Mouse (Mus musculus) kidney, postnatal 0 days (tissue): ENCODE results near the gene Lsm12. TPM values are rescaled to one million over a fixed set of nuclear protein-coding genes. Genes with fewer than 3 reads are reported as not detected.

Source experiments
- ATAC-seq: fragments of 200-750 bp; cut with Nextera tagmentation; replicated peaks from 2 replicates; pipeline ENCODE4 v1.8.0; 2017; ENCODE audit warnings: low read depth, moderate number of reproducible peaks, moderate TSS enrichment, moderate library complexity; ENCODE audit not compliant: low FRiP score
- DNase-seq: peaks from one replicate; pipeline ENCODE4 v3.0.0-alpha.2; 2016; ENCODE audit warnings: low spot score
- H3K27ac ChIP-seq: fragments of 300-500 bp; sonication (generic); 2 replicates; pipeline ENCODE4 v1.5.1; 2014; ENCODE audit warnings: mild to moderate bottlenecking
- H3K27me3 ChIP-seq: fragments of 300-500 bp; sonication (generic); 2 replicates; pipeline ENCODE4 v1.6.1; 2014; ENCODE audit warnings: low read length, mixed read lengths; ENCODE audit not compliant: insufficient read depth
- H3K36me3 ChIP-seq: fragments of 300-500 bp; sonication (generic); 2 replicates; pipeline ENCODE4 v1.6.1; 2014; ENCODE audit warnings: low read length, mixed read lengths; ENCODE audit not compliant: insufficient read depth
- H3K4me1 ChIP-seq: fragments of 300-500 bp; sonication (generic); replicated peaks from 2 replicates; pipeline ENCODE4 v1.6.1; 2014; ENCODE audit warnings: antibody characterized with exemption, low read length, mixed read lengths; ENCODE audit not compliant: insufficient read depth
- H3K4me2 ChIP-seq: fragments of 300-500 bp; sonication (generic); 2 replicates; pipeline ENCODE4 v1.6.1; 2014; ENCODE audit warnings: mild to moderate bottlenecking, low read length, moderate library complexity, mixed read lengths
- H3K4me3 ChIP-seq: fragments of 300-500 bp; sonication (generic); replicated peaks from 2 replicates; pipeline ENCODE4 v1.5.1; 2014; ENCODE audit warnings: low read depth, low read length
- H3K9ac ChIP-seq: fragments of 300-500 bp; sonication (generic); 2 replicates; pipeline ENCODE4 v1.6.1; 2014; ENCODE audit warnings: low read depth, low read length
- H3K9me3 ChIP-seq: fragments of 300-500 bp; sonication (generic); replicated peaks from 2 replicates; pipeline ENCODE4 v1.6.1; 2016; ENCODE audit warnings: low read length, inconsistent platforms, mixed read lengths
- CTCF ChIP-seq: IDR thresholded peaks from 2 replicates; pipeline ENCODE4 v1.5.1; 2016; ENCODE audit warnings: antibody characterized with exemption, low read depth, mild to moderate bottlenecking, moderate library complexity
- WGBS: fragments of 180-500 bp; shearing (Covaris S2); extraction: QIAGEN DNeasy Blood & Tissue Kit; methylation state at CpG from one replicate; pipeline ENCODE4 v1.1.7; 2014; 5-methylcytosine and 5-hydroxymethylcytosine counted together
- polyA plus RNA-seq: library from polyadenylated mRNA; unstranded; fragments of >200 nt; fragmentation: Nextera tagmentation; extraction: Ambion mirVana; gene quantifications from 2 replicates; pipeline ENCODE4 v1.2.1, GENCODE M21; 2015

The Lsm12 gene
- polyA plus RNA-seq, 1 experiment from 2014 or later: 123 TPM

DNA sequence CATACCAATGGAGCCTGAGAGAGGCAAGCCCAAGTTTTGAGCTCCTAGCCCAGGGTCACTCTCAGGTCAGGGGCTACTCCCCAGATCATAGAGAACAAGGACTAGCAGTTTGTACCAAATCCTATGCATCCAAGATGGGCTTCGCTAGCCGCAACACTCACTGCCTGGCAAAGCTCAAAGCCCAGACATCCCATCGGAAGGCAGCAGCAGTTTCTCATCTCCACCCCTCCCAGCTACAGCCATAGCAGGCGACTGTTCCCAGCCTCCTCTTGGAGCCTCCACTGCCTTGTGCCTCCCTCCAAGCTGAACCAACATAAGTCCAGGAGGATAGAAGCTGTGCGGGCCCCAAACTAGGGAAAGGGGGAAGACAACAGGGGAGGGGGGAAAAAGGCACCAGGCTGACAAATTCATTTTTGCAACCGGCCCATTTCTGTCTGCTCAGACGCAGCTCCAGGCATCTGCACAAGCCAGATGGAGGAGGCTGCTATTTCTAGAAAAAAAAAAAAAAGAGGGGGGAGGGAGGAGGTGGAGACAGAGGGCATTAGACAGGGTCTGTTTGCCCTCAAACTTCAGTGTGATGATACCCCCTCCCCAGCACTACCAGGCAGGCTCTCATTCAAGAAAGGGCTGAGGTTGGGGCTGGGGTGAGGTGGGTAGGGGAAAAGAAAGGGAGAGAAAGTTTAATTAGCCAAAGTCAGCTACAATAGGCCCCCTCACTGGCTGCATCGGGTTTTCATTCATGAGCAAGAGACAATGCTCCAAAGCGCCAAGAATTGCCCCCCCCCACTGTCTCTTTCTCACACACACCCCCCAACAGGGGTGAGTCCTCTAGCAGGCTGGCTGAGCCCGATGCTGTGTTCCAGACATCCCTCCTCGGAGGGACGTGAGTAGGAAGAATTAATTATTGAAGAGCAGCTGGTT lies 42.4 kb upstream of the Lsm12 start:
- 29% methylated on average over 12 of the region's 12 CpGs for WGBS
- H3K4me2 ChIP-seq: peak overlapping the region; percentile 88
- peak overlapping the region; percentile 95; the same call in 1 of the 2 replicates for H3K4me3 ChIP-seq
- no peaks in the 10 kb centered on the region for H3K9me3 ChIP-seq
- no peaks in the 10 kb centered on the region for H3K36me3 ChIP-seq
- no peak overlapping the region for H3K27ac ChIP-seq
- H3K4me1 ChIP-seq: peaks cover 22% of the 10 kb centered on the region
- no peak for TF ChIP-seq CTCF
- ATAC-seq (no peak), DNase-seq (no peak)
- no peaks in the 10 kb centered on the region for H3K27me3 ChIP-seq
- no peak overlapping the region for H3K9ac ChIP-seq

DNA sequence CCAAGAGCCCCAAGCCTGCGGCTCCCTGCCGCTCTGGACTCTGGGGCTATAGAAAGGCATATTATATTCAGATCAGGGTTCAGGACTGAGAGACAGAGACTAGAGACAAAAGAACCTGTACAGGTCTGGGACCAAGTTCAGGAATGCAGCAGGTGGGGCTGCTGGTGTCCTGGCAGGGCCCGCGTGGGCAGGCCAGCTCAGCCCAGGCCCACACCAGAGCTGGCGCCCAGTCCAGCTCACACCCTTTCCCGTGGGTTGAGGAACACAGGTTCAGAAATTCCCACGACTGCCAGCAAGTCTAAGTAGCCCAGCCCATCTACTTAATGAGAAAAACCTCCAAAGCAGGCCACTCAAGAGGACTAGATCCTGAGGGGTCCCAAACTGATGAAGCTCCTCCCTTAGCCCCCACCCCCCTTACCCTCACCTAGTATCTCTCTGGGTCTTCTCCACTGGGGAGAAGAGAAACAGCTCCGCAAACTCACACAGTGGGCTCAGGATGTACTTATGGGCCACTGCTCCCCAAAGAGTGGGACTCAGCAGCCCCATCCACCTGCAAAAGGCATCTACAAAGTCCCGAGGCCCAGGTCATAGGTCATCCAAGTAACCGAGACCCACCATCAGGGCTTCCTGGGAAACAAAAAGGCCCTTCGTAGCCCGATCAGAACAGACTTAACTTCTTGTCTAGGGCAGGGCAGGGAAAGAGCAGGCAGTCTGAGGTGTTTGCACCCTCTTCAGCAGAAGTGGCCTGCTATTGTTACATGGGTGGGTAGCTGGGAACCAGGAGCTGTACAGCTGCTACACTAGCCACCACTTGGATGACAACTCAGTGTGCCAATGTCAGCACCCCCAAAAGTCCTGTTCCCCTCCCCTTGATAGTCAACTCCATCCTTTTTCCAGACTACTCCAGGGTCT lies 41.2 kb upstream of the Lsm12 start:
- H3K9ac ChIP-seq: no peak overlapping the region
- WGBS: 78% methylated on average over 12 of the region's 12 CpGs
- no peaks in the 10 kb centered on the region for H3K27me3 ChIP-seq
- H3K36me3 ChIP-seq: 0 out of 2 replicates have a peak, but pooled peaks cover 7% of the 10 kb centered on the region
- H3K9me3 ChIP-seq: no peaks in the 10 kb centered on the region
- no peak overlapping the region for H3K4me2 ChIP-seq
- no peak overlapping the region for H3K4me3 ChIP-seq
- no peak for DNase-seq
- peaks cover 33% of the 10 kb centered on the region for H3K4me1 ChIP-seq
- H3K27ac ChIP-seq: no peak overlapping the region
- ATAC-seq: no peak
- TF ChIP-seq CTCF: no peak

GRCm38 (mm10) chr11:102225221-102225620 lies 40.1 kb upstream of the Lsm12 start:
- TF ChIP-seq CTCF: no peak
- Histone ChIP-seq H3K9me3 (no peaks in the 10 kb centered on the region), H3K4me3 (no peak overlapping the region), H3K4me2 (no peak overlapping the region), H3K36me3 (0 out of 2 replicates have a peak, but pooled peaks cover 9% of the 10 kb centered on the region), H3K4me1 (peaks cover 41% of the 10 kb centered on the region), H3K9ac (no peak overlapping the region; the same call in 1 of the 2 replicates), H3K27me3 (no peaks in the 10 kb centered on the region), H3K27ac (no peak overlapping the region)
- ATAC-seq (no peak), DNase-seq (no peak)
- WGBS: 74% methylated on average over 5 of the region's 5 CpGs

DNA sequence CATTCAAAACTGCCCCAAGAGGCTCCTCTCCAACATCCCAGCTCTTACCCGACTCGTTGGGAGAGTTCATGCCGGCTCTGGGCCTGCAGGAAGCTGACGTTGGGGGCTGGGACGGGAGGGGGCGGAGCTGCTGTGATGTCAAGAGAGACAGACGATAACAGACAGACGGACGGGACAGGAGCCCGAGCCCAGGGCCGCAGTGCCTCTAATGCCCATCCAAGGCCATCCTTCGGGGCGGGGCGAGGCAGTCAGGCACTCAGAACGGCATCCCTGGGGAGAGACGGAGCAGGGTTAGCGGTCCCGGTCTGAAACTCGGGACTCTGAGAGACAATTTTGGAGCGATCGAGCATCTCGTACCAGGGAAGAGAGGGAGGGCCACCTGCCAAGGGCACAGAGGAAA lies 39.6 kb upstream of the Lsm12 start:
- H3K27ac ChIP-seq: no peak overlapping the region
- peaks cover 42% of the 10 kb centered on the region for H3K4me1 ChIP-seq
- peak overlapping the region; percentile 31; the same call in 1 of the 2 replicates for H3K9ac ChIP-seq

GRCm38 (mm10) chr11:102223166-102223565 lies 38.1 kb upstream of the Lsm12 start:
- no peak for ATAC-seq
- no peak overlapping the region for H3K27ac ChIP-seq
- no peak overlapping the region for H3K4me2 ChIP-seq
- no peak overlapping the region for H3K9ac ChIP-seq
- no peaks in the 10 kb centered on the region for H3K9me3 ChIP-seq
- H3K27me3 ChIP-seq: no peaks in the 10 kb centered on the region
- H3K4me3 ChIP-seq: no peak overlapping the region
- DNase-seq: peak; percentile 79
- WGBS: 37% methylated on average over 6 of the region's 6 CpGs
- 0 out of 2 replicates have a peak, but pooled peaks cover 9% of the 10 kb centered on the region for H3K36me3 ChIP-seq
- H3K4me1 ChIP-seq: peaks cover 50% of the 10 kb centered on the region
- TF ChIP-seq CTCF: peak; percentile 77

More for the DNA sequence above, 39.6 kb upstream of the Lsm12 start:
- H3K9me3 ChIP-seq: no peaks in the 10 kb centered on the region
- no peak for TF ChIP-seq CTCF
- 0 out of 2 replicates have a peak, but pooled peaks cover 9% of the 10 kb centered on the region for H3K36me3 ChIP-seq
- peak overlapping the region; percentile 50 for H3K4me2 ChIP-seq
- no peaks in the 10 kb centered on the region for H3K27me3 ChIP-seq
- ATAC-seq: no peak
- no peak for DNase-seq
- 13% methylated on average over 22 of the region's 22 CpGs for WGBS
- no peak overlapping the region for H3K4me3 ChIP-seq

- WGBS: 51% methylated on average over 8 of the region's 8 CpGs
- Histone ChIP-seq H3K4me1 (peaks cover 57% of the 10 kb centered on the region), H3K9ac (no peak overlapping the region)
Measured at GRCm38 (mm10) chr11:102221954-102222351, 36.9 kb upstream of the Lsm12 start.

More at GRCm38 (mm10) chr11:102221954-102222351, 36.9 kb upstream of the Lsm12 start:
- 0 out of 2 replicates have a peak overlapping the region, but pooled peaks have one; percentile 5 for H3K4me2 ChIP-seq
- H3K4me3 ChIP-seq: no peak overlapping the region
- no peaks in the 10 kb centered on the region for H3K9me3 ChIP-seq
- H3K27ac ChIP-seq: 0 out of 2 replicates have a peak overlapping the region, but pooled peaks have one; percentile 8
- H3K36me3 ChIP-seq: 0 out of 2 replicates have a peak, but pooled peaks cover 9% of the 10 kb centered on the region
- ATAC-seq: no peak; the same call in 1 of the 2 replicates
- no peaks in the 10 kb centered on the region for H3K27me3 ChIP-seq
- DNase-seq: peak; percentile 55
- TF ChIP-seq CTCF: 0 out of 2 replicates have a peak, but pooled peaks have one; percentile 27
